Mouse (Mus musculus): ENCODE measurements around the gene Calr3.
A peak's percentile ranks its signal among the peaks of the same experiment; 100 is the strongest.

The Calr3 gene

DNA sequence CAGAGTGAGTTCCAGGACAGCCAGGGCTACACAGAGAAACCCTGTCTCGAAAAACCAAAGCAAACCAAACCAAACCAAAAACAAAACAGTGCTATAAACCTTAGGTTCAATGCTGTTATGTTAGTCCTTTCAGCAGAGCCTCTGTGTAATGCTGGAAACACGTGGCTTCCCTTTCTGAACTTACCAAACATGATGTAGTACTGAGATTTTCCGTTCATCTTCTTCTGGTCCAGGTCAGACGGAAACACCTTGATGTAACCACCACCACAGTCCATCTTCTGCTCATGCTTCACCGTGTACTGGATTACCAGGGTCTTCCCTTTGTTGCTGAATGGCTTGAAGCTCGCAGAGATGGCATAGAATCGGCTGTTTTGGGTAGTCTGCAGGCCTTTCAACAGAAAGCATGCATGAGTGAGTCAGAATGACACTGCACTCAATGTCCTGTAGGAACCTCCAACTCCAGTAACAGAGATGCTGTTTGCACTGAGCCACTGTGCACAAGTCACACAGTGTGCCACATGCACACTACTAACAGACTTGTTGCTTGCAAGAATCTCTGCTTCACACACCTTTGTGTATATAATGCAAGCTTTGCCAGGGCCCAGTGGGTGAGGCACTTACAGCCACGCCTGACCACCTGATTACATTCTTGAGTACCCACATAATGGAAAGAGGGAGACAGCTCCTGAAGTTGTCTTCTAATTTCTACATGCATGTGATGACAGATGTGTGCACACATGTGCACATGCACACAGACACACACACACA is 5.2 kb downstream of the Calr3 start:
- DNase-seq (ENCODE audit: low spot score) = no peak

DNA sequence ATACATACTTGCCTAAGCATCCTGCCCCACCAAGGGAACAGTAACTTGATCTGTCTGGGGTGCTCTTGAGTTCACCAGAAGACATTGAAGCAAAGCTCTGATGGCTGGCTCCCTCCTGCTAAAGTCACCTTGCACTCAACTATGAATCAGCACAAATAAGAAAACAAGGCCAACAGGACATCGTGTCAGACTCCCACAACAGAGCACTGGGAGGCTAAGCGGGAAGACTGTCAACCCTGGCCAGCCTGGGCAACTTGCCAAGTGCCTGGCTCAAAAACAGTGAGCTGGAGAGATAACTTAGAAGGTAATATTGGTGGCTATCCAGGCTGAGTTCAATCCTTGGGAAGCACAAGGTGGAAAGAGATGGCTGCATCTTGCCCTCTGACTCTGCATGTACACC is 8.7 kb downstream of the Calr3 start:
- DNase-seq (ENCODE audit: low spot score) = no peak

DNA sequence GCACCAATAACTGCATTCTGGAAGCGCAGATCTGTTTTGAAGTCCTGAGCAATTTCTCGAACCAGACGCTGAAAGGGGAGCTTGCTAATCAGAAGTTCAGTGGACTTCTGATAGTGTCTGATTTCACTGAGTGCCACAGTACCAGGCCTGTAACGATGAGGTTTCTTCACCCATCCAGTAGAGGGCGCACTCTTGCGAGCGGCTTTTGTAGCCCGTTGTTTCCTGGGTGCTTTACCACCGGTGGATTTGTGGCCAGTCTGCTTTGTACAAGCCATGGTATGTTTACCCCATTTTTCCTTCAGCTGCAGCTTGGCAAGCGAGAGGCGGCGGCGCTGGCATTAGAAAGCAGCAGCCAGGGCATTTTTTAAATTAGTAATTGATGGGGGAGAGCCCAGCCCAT is 14.0 kb downstream of the Calr3 start:
- DNase-seq (ENCODE audit: low spot score) = no peak

DNA sequence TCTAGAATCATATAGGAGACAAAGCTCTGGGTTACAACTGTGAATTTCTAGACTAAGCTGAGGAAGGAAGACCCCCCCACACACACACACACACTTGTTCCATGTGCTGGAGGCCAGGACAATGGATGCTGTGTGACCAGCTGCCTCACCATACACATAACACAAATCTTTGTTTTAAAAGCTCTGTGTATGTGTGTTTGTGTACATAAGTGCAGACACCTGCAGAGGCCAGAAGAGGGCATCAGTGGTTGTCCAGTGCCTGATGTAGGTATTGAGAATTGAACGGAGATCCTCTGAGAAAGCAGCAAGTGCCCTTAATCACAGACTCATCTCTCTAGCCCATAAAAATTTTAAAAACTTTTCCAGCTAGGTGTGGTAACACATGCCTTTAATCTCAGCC is 20.7 kb downstream of the Calr3 start:
- no peak for DNase-seq (ENCODE audit: low spot score)

DNA sequence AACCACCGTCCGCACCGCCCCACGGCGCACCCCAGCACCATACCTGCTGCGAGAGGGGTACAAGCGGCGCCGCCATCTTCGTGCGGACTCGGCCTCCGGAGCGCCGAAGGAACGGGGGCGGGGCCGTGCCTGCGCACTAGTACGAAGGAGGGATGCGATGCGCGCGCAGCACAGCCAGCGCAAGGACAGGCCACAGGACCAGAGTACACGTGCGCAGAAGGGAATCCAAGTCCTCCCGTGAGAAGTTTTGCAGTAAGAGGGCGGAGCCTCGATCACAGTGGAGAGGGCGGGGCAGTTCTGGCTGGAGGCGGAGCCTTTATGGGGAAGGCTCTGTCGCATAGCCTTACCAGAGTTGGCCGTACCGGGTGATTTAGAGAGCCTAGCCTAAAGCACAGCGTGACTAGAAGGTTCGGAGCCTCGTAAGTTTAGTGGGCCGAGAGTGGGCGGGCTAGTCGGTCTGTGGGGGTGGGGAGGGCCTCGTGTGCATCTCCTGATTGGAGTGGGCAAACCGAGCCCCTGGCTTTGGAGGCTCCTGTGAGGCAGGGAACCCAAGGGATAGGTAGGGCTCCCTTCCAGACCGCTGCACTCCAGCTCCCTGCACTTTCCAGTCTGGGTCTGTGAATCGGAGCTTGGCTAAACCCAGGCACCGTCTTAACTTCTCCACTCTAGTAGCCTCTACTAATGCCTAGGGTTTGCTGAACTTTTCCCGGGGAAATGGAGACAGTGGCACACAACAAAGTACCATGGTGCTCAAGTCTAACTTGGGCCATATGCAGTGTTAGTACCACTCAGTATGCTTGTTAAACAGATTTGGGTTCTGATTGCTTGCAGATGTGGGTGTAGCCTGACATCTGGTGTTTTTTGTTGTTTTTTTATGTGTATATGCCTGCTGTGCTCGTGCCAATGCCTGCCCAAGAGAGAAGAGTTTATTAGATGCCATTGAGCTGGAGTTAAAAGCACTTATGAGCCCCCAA is 22.0 kb downstream of the Calr3 start, which contains the start of gene Eps15l1:
TSS of gene Eps15l1 (minus strand) at position 99 of the 974 bp plus-strand sequence.
- DNase-seq (ENCODE audit: low spot score) = peak; percentile 95

DNA sequence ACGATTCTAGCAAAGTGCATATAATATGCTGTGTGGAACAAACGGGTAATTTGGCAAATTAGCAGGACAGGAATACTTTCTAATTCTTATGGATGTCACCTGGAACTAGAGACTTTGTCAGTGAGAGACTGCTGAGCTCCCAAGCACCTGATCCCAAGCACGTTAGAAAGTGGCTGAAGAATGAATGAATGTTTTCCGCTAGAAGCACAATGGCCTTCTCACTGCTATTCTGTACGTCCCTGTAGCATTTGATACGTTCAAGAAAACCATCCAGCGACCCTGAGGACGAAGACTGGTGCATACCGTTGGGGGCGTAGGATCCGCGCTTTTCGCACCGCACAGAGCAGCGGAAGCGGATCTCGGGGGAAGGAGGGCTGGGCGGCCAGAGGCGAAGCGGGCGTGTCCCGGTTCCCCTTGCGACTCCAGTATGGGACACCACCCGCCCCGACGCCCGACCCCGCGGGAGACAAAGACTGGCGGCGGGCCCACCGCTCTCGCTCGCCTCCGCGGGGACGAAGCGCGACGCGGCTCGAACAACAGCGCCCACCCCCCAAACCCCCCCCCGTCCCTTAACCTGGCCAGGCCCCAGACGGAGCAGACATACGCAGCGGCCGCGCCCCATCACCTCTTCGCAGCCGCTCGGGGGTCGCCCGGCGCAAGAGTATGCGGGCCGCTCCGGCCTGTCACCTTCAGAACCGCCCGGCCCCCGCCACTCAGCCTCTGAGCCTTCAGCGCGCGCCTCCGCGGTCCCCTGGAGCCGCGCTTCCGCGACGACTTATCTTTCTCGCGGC is 22.9 kb downstream of the Calr3 start:
- DNase-seq (ENCODE audit: low spot score) = peak; percentile 32

DNA sequence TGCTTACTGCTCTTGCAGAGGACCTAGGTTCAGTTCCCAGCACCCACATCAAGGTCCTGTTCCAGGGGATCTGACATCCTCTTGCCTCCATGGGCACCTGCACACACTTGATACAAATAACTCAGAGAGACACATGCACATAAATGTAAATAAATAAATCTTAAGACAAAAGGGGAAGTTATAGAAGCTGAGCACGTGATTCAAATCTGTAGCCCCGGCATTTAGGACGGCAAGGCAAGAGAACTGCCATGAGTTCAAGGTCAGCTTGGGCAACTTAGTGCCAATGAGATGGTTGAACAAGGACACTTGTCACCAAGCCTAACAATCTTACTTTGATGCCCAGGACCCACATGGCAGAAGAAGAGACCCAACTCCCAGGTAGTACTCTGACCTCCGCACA is 25.6 kb downstream of the Calr3 start:
- DNase-seq (ENCODE audit: low spot score) = no peak

DNA sequence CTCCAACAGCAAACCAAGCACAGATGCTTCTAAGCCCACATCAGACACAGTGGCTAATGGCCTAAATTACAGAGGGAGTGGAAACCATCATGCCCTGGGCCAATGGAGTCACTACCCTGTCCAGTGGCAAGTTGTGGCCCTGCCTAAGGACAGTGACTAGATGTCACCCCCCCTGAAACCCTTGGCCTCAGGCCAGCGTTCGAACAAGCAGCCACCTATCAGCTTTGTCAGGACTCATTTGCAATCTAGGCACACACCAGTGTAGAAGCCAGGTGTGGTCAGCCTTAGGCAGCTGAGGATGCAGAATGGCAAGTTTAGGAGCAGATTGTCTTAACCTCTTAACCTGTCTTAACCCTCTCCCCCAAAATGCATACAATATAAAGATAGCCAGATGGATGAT is 28.4 kb downstream of the Calr3 start:
- peak; percentile 64 for DNase-seq (ENCODE audit: low spot score)

DNA sequence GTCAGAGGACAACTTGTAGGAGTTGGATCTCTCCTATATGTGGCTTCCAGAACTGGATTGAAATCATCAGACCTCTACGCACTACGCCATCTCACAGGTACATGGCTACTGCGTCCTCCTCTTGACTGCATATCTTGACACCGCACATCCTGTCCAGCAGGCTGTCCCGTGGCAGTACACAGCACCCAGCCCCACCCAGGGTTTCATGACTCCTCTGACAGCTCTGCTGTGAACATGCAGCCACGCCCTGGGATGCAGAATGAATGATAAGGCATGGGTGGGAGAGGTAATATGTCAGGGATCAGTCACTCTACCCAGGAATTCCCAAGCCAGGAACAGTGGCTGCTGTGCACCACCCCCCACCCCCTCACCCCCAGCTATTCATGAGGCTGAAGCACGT is 29.8 kb downstream of the Calr3 start:
- peak; percentile 68 for DNase-seq (ENCODE audit: low spot score)

DNA sequence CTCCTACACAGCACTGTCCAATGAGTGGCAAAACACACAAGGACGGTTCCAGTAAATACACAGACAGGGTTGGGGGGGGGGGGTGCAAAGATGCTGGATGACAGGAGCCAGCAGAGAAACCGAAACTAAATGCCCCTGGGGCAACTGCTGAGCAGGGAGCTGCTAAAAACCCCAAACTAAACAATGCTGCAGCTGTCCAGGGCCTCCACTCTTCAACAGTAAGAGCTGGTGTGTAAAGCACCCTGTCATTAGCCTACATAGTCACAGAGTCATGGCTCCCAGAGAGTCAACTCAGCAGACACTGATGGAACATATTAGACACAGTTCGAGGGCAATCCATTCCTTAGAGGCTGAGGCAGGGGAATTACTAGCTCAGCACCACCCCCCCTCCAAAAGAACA is 34.2 kb downstream of the Calr3 start:
- no peak for DNase-seq (ENCODE audit: low spot score)

DNA sequence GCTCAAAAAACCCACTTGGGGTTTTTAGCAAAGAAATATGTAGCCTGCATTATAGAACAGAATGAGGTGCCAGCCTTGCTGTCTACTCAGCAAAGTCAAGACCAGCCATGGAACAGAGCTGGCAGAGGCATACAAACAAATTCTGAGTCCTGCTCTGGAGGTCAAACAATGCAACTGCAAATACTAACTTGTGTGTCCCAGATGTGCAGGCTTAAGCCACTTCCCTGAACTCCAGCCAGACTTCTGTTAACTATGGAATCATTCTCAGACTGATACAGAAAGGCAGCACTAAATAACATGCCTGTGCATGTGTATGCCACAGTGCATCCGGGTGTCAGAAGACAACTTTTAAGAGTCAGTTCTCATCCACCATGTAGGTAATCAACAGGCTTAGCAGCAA is 35.8 kb downstream of the Calr3 start:
- no peak for DNase-seq (ENCODE audit: low spot score)

DNA sequence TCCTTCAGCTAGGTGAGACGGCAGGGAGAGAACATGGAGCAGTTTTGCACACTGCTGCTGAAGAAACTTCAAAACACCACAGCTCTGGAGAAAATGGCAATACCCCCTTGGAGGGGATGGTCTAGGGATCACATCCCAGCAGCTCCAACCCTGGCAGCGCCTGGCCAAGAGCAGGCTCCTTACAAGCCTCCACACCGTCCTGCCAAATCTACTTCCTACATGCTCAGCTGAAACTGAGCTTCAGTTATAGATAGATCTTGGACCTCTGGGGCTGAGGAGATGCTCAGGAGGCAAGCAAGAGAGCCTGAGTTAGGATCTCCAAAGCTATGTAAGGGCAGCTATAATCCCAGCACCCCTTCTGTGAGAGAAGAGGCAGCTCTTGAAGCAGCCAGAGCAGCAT is 40.7 kb downstream of the Calr3 start:
- DNase-seq (ENCODE audit: low spot score) = no peak

DNA sequence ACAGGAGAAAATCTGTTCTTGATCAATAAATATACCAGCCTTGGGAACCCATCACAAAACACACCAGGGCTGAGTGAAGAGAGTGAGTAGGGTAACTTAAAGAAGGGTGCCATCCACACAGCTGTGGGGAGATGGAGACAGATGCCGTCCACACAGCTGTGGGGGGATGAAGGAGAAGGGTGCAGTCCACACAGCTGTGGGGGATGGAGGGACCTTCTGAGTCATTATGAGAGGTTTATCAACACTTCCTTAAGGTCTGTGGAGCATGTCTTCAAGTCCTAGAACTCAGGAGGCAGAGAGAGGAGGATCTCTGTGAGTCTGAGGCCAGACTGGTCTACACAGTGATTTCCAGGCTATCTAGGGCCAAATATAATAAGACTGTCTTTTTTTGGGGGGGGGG is 42.3 kb downstream of the Calr3 start:
- DNase-seq (ENCODE audit: low spot score) = no peak

DNA sequence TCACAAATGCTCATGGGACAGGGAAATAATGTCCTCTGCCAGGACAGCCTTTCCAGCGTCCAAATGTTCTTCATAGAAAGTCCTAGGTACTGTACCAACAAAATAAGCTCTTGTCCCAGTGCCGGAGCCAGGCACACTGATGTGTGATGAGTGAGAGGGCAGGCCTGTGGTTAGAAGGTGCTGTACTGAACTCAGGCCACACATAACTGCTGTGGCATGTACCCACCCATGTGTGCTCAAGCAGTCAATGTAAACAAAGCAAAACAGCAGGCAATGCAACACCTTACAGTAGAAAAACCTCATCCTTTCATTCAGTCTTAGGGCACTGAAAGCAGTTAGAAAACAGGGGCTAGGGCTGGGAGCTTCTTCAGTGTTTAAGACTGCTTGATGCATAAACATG is 57.9 kb downstream of the Calr3 start:
- DNase-seq (ENCODE audit: low spot score) = no peak

DNA sequence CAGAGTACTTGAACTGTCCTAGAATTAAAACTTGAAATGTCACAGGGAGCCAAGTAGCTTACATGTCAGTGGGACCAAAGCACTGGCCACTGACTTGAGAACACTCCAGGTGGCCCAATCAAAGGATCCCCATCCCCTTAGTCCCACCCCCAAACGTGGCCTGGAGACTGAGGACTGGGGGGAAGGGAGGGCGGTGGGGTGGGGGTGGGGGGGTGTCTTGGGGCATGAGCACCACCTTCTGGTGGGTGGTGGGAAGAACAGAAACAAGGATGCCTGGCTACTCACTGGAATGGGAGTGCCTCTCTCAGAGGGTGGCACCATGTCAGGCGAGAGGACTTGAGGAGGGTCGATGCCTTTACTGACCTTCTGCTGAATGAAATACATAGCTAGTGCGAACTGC is 61.3 kb downstream of the Calr3 start:
- DNase-seq (ENCODE audit: low spot score) = no peak

DNA sequence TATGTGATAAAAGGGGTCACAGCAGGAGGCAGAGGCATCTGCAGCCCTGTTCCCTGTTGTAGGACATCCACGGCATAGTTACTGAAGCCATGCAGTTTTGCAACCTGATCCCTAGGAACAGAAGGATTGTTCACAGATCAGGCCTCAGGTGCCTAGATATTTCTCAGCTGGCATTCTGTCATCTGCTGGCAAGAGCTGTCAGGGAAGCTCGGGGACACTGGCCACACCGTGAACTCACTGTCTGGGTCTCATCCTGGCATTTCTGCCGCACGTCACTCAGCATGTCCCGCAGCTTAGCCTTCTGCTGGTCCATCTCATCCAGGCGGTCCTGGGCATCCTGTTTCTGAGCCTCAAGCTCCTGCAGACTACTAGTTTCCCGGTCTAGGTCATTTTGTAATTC is 63.0 kb downstream of the Calr3 start:
- DNase-seq (ENCODE audit: low spot score) = no peak

DNA sequence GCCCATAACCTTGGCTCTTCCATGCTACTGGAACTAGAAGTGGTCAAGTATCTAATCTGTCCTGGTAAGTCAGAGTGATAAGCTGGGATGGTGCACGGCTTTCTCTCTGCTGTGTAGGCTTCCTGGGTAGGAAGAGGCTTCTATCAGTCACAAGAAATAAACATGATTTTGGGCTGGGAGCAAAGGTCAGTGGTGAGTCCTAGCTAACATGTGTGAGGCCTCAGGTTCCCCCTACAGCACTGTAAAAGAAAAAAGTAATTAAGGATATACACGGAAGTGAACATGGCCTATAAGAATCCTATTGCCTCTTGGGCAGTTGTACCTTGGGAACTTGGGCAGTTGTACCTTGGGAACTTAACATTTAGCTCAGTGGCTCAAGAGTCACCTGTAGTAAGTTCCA is 66.8 kb downstream of the Calr3 start:
- no peak for DNase-seq (ENCODE audit: low spot score)

DNA sequence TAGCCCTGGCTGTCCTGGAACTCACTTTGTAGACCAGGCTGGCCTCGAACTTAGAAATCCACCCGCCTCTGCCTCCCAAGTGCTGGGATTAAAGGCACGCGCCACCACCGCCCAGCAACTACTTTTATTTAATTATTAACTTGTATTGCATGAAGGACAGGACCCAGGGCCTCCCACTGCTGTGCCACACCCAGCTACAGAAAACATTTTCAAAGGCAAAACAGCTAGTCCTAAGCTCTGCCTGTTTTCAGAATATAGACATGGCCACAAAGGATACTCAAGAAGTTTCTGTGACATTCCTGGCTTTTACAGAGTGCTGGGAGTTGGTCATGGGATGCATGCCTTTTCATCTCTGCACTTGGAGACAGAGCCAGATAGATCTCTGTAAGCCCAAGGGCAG is 67.4 kb downstream of the Calr3 start:
- no peak for DNase-seq (ENCODE audit: low spot score)

DNA sequence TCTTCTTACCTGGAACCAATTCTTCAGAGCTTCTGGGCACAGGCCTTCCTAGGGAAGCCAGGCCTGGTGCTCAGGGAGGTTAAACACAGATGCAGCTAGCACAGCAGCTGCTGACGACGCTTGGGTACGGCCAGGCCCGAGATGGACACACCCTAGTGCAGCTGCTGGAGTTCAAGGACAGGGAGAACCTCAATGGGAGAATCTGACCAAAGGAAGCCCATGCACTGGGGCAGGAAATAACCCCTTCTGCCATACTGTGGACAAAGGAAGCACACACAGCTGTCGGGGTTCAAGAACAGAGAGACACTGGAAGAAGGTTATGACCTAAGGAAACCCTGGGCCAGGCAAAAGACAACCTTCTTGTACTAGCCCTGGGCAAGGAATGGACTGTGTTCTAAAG is 68.5 kb downstream of the Calr3 start:
- no peak for DNase-seq (ENCODE audit: low spot score)

Measured in spleen, adult 12 weeks (tissue).